Mouse (Mus musculus) olfactory bulb, adult 2 months (tissue): Measurements from ENCODE around the gene Ereg.

ENCODE experiments used
- CTCF ChIP-seq: fragments of 200-500 bp; IDR thresholded peaks from 2 replicates; pipeline ENCODE4 v1.5.1; 2012; ENCODE audit warnings: low read depth, mild to moderate bottlenecking, low read length, moderate library complexity; ENCODE audit not compliant: insufficient read depth
- POLR2A ChIP-seq: fragments of 200-500 bp; IDR thresholded peaks from 2 replicates; pipeline ENCODE4 v1.6.1; 2012; ENCODE audit warnings: mild to moderate bottlenecking, low read depth, low read length, moderate library complexity; ENCODE audit not compliant: insufficient read depth

DNA sequence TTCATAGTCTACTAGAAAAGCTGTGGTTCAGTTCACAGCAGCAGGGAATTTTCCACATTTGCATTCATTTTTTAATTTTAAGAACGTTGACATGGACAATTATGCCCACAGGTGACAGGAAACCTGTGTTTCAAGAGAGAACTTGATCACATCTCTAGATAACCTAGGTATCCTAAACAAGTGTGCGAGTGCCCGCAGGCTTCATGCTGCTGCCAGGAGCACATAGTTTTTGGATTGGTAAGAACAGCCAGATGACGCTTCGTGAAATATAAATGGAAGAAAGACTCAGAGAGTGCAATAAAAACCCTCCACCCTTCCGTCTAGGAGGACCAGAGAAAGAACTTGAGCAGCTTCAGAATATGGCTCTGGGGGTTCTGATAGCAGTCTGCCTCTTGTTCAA lies 47.3 kb upstream of the Ereg start, which contains the start of gene Epgn:
- TF ChIP-seq CTCF (no peak), POLR2A (no peak)
